Mouse (Mus musculus) MEL (cell line): ENCODE measurements around the gene Dcaf5. TPM values are rescaled to one million over a fixed set of nuclear protein-coding genes. Genes with fewer than 3 reads are reported as not detected.

Experiments
- DNase-seq: peaks from one replicate; pipeline ENCODE4 v3.0.0; 2011; ENCODE audit warnings: low read depth, low spot score
- H3K27ac ChIP-seq: 2 replicates; pipeline ENCODE4 v1.5.1; 2012; ENCODE audit warnings: low read depth, mild to moderate bottlenecking, control low read depth, low read length, moderate library complexity; ENCODE audit not compliant: control insufficient read depth
- H3K27me3 ChIP-seq, 2 experiments: fragments of 150-350 bp in 1 of 2; sonication (generic) in 1 of 2; 2 replicates each; pipeline ENCODE4 v1.6.1; 2012; ENCODE audit warnings: low read length in 2 of 2, mild to moderate bottlenecking in 2 of 2, improper control_type of control experiment in 1 of 2, moderate library complexity in 1 of 2; ENCODE audit not compliant: insufficient read depth in 2 of 2, control insufficient read depth in 1 of 2
- H3K36me3 ChIP-seq, 2 experiments: 2 replicates each; pipeline ENCODE4 v1.6.1; 2012 to 2014; ENCODE audit warnings: low read length in 2 of 2, improper control_type of control experiment in 1 of 2, inconsistent platforms in 1 of 2, mild to moderate bottlenecking in 1 of 2; ENCODE audit not compliant: insufficient read depth in 2 of 2, control insufficient read depth in 1 of 2
- H3K4me1 ChIP-seq, 2 experiments: fragments of 150-350 bp in 1 of 2; sonication (generic) in 1 of 2; 2 replicates each; pipeline ENCODE4 v1.6.1; 2012; ENCODE audit warnings: low read length in 2 of 2, improper control_type of control experiment in 1 of 2, mild to moderate bottlenecking in 1 of 2; ENCODE audit not compliant: insufficient read depth in 2 of 2, control insufficient read depth in 1 of 2
- H3K4me3 ChIP-seq, 2 experiments: fragments of 150-350 bp in 1 of 2; sonication (generic) in 1 of 2; 2 replicates each; pipeline ENCODE4 v1.5.1; 2012; ENCODE audit warnings: low read depth in 2 of 2, low read length in 2 of 2, mild to moderate bottlenecking in 2 of 2, moderate library complexity in 2 of 2, control low read depth in 1 of 2, improper control_type of control experiment in 1 of 2; ENCODE audit not compliant: control insufficient read depth in 1 of 2, insufficient read depth in 1 of 2
- H3K79me2 ChIP-seq: 2 replicates; pipeline ENCODE4 v1.6.1; 2012; ENCODE audit warnings: mild to moderate bottlenecking, low read length, moderate library complexity; ENCODE audit not compliant: control insufficient read depth, poor library complexity, insufficient read depth
- H3K9ac ChIP-seq: 2 replicates; pipeline ENCODE4 v1.6.1; 2012; ENCODE audit warnings: low read depth, mild to moderate bottlenecking, control low read depth, low read length, moderate library complexity; ENCODE audit not compliant: control insufficient read depth, poor library complexity, severe bottlenecking
- H3K9me3 ChIP-seq: fragments of 150-350 bp; sonication (generic); replicated peaks from 2 replicates; pipeline ENCODE4 v1.6.1; 2012; ENCODE audit warnings: mild to moderate bottlenecking, low read length, improper control_type of control experiment, moderate library complexity; ENCODE audit not compliant: insufficient read depth
- CHD1 ChIP-seq: IDR thresholded peaks from 2 replicates; pipeline ENCODE4 v1.6.1; 2012; ENCODE audit warnings: low read depth, mild to moderate bottlenecking, inconsistent platforms, low read length, improper control_type of control experiment
- CHD2 ChIP-seq: IDR thresholded peaks from 2 replicates; pipeline ENCODE4 v1.6.1; 2011; ENCODE audit warnings: low read length, improper control_type of control experiment
- CTCF ChIP-seq, 3 experiments: IDR thresholded peaks in 2 of 3; conservative IDR thresholded peaks in 1 of 3; 2 replicates each; pipeline ENCODE4 v1.5.1; 2011 to 2012; ENCODE audit warnings: low read length in 3 of 3, low read depth in 2 of 3, mild to moderate bottlenecking in 2 of 3, improper control_type of control experiment in 1 of 3, inconsistent platforms in 1 of 3, mixed read lengths in 1 of 3, moderate library complexity in 1 of 3; ENCODE audit not compliant: control insufficient read depth in 1 of 3, insufficient read depth in 1 of 3, poor library complexity in 1 of 3, severe bottlenecking in 1 of 3
- E2F4 ChIP-seq: IDR thresholded peaks from 2 replicates; pipeline ENCODE4 v1.6.1; 2011; ENCODE audit warnings: low read depth, low read length, improper control_type of control experiment, borderline replicate concordance
- EP300 ChIP-seq, 2 experiments: IDR thresholded peaks; 2 replicates each; pipeline ENCODE4 v1.6.1; 2011; ENCODE audit warnings: improper control_type of control experiment in 2 of 2, low read length in 2 of 2, low read depth in 1 of 2, mild to moderate bottlenecking in 1 of 2
- ETS1 ChIP-seq: IDR thresholded peaks from 2 replicates; pipeline ENCODE4 v1.6.1; 2012; ENCODE audit warnings: low read depth, mild to moderate bottlenecking, inconsistent platforms, low read length, improper control_type of control experiment, moderate library complexity
- GABPA ChIP-seq: IDR thresholded peaks from 2 replicates; pipeline ENCODE4 v1.6.1; 2012; ENCODE audit warnings: low read depth, mild to moderate bottlenecking, inconsistent platforms, low read length, improper control_type of control experiment, moderate library complexity
- GATA1 ChIP-seq: IDR thresholded peaks from 2 replicates; pipeline ENCODE4 v1.6.1; 2011; ENCODE audit warnings: low read depth, low read length, improper control_type of control experiment
- HCFC1 ChIP-seq: IDR thresholded peaks from 2 replicates; pipeline ENCODE4 v1.6.1; 2012; ENCODE audit warnings: low read depth, mild to moderate bottlenecking, inconsistent platforms, low read length, improper control_type of control experiment, moderate library complexity
- JUND ChIP-seq: IDR thresholded peaks from 2 replicates; pipeline ENCODE4 v1.6.1; 2011; ENCODE audit warnings: low read depth, mild to moderate bottlenecking, improper control_type of control experiment, low read length
- KAT2A ChIP-seq: conservative IDR thresholded peaks from 2 replicates; pipeline ENCODE4 v1.6.1; 2012; ENCODE audit warnings: low read depth, low read length, improper control_type of control experiment, inconsistent platforms
- MAX ChIP-seq: IDR thresholded peaks from 2 replicates; pipeline ENCODE4 v1.6.1; 2011; ENCODE audit warnings: low read length, improper control_type of control experiment
- MYC ChIP-seq: IDR thresholded peaks from 2 replicates; pipeline ENCODE4 v1.6.1; 2011; ENCODE audit warnings: low read depth, mild to moderate bottlenecking, low read length, improper control_type of control experiment, moderate library complexity
- NELFE ChIP-seq: IDR thresholded peaks from 2 replicates; pipeline ENCODE4 v1.6.1; 2011; ENCODE audit warnings: low read depth, low read length, improper control_type of control experiment
- NRF1 ChIP-seq: IDR thresholded peaks from 2 replicates; pipeline ENCODE4 v1.6.1; 2014; ENCODE audit warnings: low read depth, mild to moderate bottlenecking, inconsistent platforms, low read length, improper control_type of control experiment, moderate library complexity; ENCODE audit not compliant: poor library complexity, insufficient read depth, severe bottlenecking
- POLR2A ChIP-seq, 2 experiments: IDR thresholded peaks; 2 replicates each; pipeline ENCODE4 v1.6.1; 2011 to 2012; ENCODE audit warnings: low read length in 2 of 2, mild to moderate bottlenecking in 2 of 2, control low read depth in 1 of 2, improper control_type of control experiment in 1 of 2, low read depth in 1 of 2, moderate library complexity in 1 of 2; ENCODE audit not compliant: control insufficient read depth in 1 of 2, insufficient read depth in 1 of 2, poor library complexity in 1 of 2
- POLR2AphosphoS2 ChIP-seq: IDR thresholded peaks from 2 replicates; pipeline ENCODE4 v1.6.1; 2011; ENCODE audit warnings: low read length, improper control_type of control experiment
- POLR2AphosphoS5 ChIP-seq: IDR thresholded peaks from 2 replicates; pipeline ENCODE4 v1.6.1; 2012; ENCODE audit warnings: low read depth, borderline replicate concordance, mild to moderate bottlenecking, inconsistent platforms, low read length, moderate library complexity, mixed read lengths
- RAD21 ChIP-seq: IDR thresholded peaks from 2 replicates; pipeline ENCODE4 v1.6.1; 2011; ENCODE audit warnings: mild to moderate bottlenecking, low read depth, low read length, improper control_type of control experiment
- SIN3A ChIP-seq: IDR thresholded peaks from 2 replicates; pipeline ENCODE4 v1.6.1; 2012; ENCODE audit warnings: low read length, improper control_type of control experiment, inconsistent platforms
- SMC3 ChIP-seq: IDR thresholded peaks from 2 replicates; pipeline ENCODE4 v1.6.1; 2011; ENCODE audit warnings: low read depth, low read length, improper control_type of control experiment
- TBP ChIP-seq: IDR thresholded peaks from 2 replicates; pipeline ENCODE4 v1.8.0; 2011; ENCODE audit warnings: low read depth, low read length, improper control_type of control experiment
- TCF12 ChIP-seq: IDR thresholded peaks from 2 replicates; pipeline ENCODE4 v1.6.1; 2014; ENCODE audit warnings: low read depth, mild to moderate bottlenecking, inconsistent platforms, low read length, improper control_type of control experiment, moderate library complexity
- UBTF ChIP-seq: IDR thresholded peaks from 2 replicates; pipeline ENCODE4 v1.6.1; 2012; ENCODE audit warnings: low read depth, mild to moderate bottlenecking, inconsistent platforms, low read length, improper control_type of control experiment, moderate library complexity, borderline replicate concordance; ENCODE audit not compliant: insufficient read depth
- ZC3H11A ChIP-seq: IDR thresholded peaks from 2 replicates; pipeline ENCODE4 v1.6.1; 2012; ENCODE audit warnings: low read depth, mild to moderate bottlenecking, inconsistent platforms, low read length, improper control_type of control experiment
- ZKSCAN1 ChIP-seq: IDR thresholded peaks from 2 replicates; pipeline ENCODE4 v1.6.1; 2012; ENCODE audit warnings: low read depth, mild to moderate bottlenecking, inconsistent platforms, low read length, improper control_type of control experiment, moderate library complexity
- ZMIZ1 ChIP-seq: IDR thresholded peaks from 2 replicates; pipeline ENCODE4 v1.6.1; 2012; ENCODE audit warnings: low read depth, mild to moderate bottlenecking, inconsistent platforms, low read length, improper control_type of control experiment, moderate library complexity
- ZNF384 ChIP-seq: IDR thresholded peaks from 2 replicates; pipeline ENCODE4 v1.6.1; 2012; ENCODE audit warnings: low read depth, mild to moderate bottlenecking, inconsistent platforms, low read length, improper control_type of control experiment
- polyA plus RNA-seq, 2 experiments: library from polyadenylated mRNA; stranded (reverse) in 1 of 2; unstranded in 1 of 2; fragments of >175 nt in 1 of 2; fragments of >200 nt in 1 of 2; gene quantifications; 2 replicates each; pipeline versions ENCODE4 v1.2.1 to v1.2.4; 2012; ENCODE audit warnings: low replicate concordance in 2 of 2, low read depth in 1 of 2; ENCODE audit not compliant: insufficient read length in 2 of 2, insufficient read depth in 1 of 2, missing spikeins in 1 of 2
- total RNA-seq: library from RNA; depleted of rRNA; stranded (reverse); fragments of 300-350 nt; gene quantifications from 2 replicates; pipeline ENCODE4 v1.2.3, GENCODE M21; 2012

The Dcaf5 gene
- total and polyA plus RNA-seq, 3 experiments, result 8.1 to 15.6 TPM; not detected in 1

- H3K4me3 ChIP-seq, result no peak overlapping the region
- H3K27me3 ChIP-seq, result no peaks in the 10 kb centered on the region
- peaks cover 0 to 4% of the 10 kb centered on the region in 2 experiments; a peak in 1 of 4 replicates for H3K36me3 ChIP-seq
Measured at GRCm38 (mm10) chr12:80410855-80411254, 25.5 kb downstream of the Dcaf5 start.

GRCm38 (mm10) chr12:80407824-80408223, 28.6 kb downstream of the Dcaf5 start:
- Histone ChIP-seq H3K27me3 (no peaks in the 10 kb centered on the region), H3K4me3 (no peak overlapping the region), H3K9ac (no peak overlapping the region), H3K9me3 (no peaks in the 10 kb centered on the region), H3K36me3 (peaks cover 0 to 6% of the 10 kb centered on the region in 2 experiments; a peak in 2 of 4 replicates), H3K27ac (no peak overlapping the region), H3K4me1 (no peaks in the 10 kb centered on the region), H3K79me2 (no peaks in the 10 kb centered on the region)
- peak; percentile 84 for DNase-seq
- TF ChIP-seq GABPA (no peak), POLR2AphosphoS2 (no peak), RAD21 (peak; percentile 50), GATA1 (no peak), JUND (no peak), TBP (no peak), E2F4 (no peak), CTCF (IDR thresholded peaks at IDR 0.05 in 2 of 3, conservative IDR thresholded peaks at IDR 0.05 in 1 of 3; ENCODE audit: control insufficient read depth in 1 of 3, insufficient read depth in 1 of 3, low read depth in 2 of 3, low read length in 3 of 3, poor library complexity in 1 of 3, severe bottlenecking in 1 of 3) (peak; percentile 53 to 84 (median 77)), MYC (no peak), ETS1 (no peak), TCF12 (no peak), POLR2AphosphoS5 (no peak), CHD2 (no peak), NELFE (no peak), SMC3 (peak; percentile 69), ZKSCAN1 (no peak), KAT2A (no peak), ZNF384 (no peak), SIN3A (no peak), CHD1 (no peak), POLR2A (IDR thresholded peaks at IDR 0.05; ENCODE audit: control insufficient read depth in 1 of 2, insufficient read depth in 1 of 2, low read depth in 1 of 2, low read length in 2 of 2, poor library complexity in 1 of 2) (no peak), NRF1 (no peak)

More at GRCm38 (mm10) chr12:80410855-80411254, 25.5 kb downstream of the Dcaf5 start:
- Histone ChIP-seq H3K27ac (no peak overlapping the region), H3K4me1 (no peaks in the 10 kb centered on the region), H3K79me2 (no peaks in the 10 kb centered on the region), H3K9ac (no peak overlapping the region), H3K9me3 (no peaks in the 10 kb centered on the region)
- TF ChIP-seq ETS1 (no peak), CHD1 (no peak), HCFC1 (no peak), ZC3H11A (no peak), MAX (no peak), ZNF384 (no peak), ZMIZ1 (no peak), ZKSCAN1 (no peak), TCF12 (no peak), EP300 (IDR thresholded peaks at IDR 0.05; ENCODE audit: low read depth in 1 of 2, low read length in 2 of 2) (no peak), SMC3 (no peak), CHD2 (no peak), NELFE (no peak), GATA1 (no peak), E2F4 (no peak), UBTF (no peak), JUND (no peak)
- no peak for DNase-seq
